Comparison of ENCODE assay signal across 8 mouse cellular contexts in genomic region chr2:122028756-122029700, GRCm38 (mm10). TPM values are rescaled to one million over a fixed set of nuclear protein-coding genes. Genes with fewer than 3 reads are reported as not detected.
DNase-seq lines count a peak whose midpoint lies in the region; ATAC-seq lines count a peak whose summit lies in the region.

No protein-coding gene starts in this region.

- no peaks in the 10 kb centered on the region for H3K27me3 ChIP-seq in forebrain, embryonic 13.5 days
- no peaks in the 10 kb centered on the region for H3K27me3 ChIP-seq in hindbrain, embryonic 12.5 days
- no peaks in the 10 kb centered on the region for H3K27me3 ChIP-seq in limb, embryonic 10.5 days (ENCODE audit: low read depth, poor library complexity, severe bottlenecking)
- H3K27me3 ChIP-seq in splenic B cell, adult 2 months (ENCODE audit: control insufficient read depth, insufficient read depth, low read length, poor library complexity, severe bottlenecking): no peaks in the 10 kb centered on the region

- H3K9me3 ChIP-seq in forebrain, embryonic 13.5 days (replicated peaks): no peaks in the 10 kb centered on the region
- no peaks in the 10 kb centered on the region for H3K9me3 ChIP-seq in hindbrain, embryonic 12.5 days (replicated peaks)
- H3K9me3 ChIP-seq in limb, embryonic 10.5 days (replicated peaks): no peaks in the 10 kb centered on the region

- H3K9ac ChIP-seq in forebrain, embryonic 13.5 days: peak overlapping the region; percentile 93
- peak overlapping the region; percentile 79 for H3K9ac ChIP-seq in hindbrain, embryonic 12.5 days

- peak overlapping the region; percentile 75 for H3K27ac ChIP-seq in forebrain, embryonic 13.5 days
- peak overlapping the region; percentile 88 for H3K27ac ChIP-seq in hindbrain, embryonic 12.5 days
- H3K27ac ChIP-seq in limb, embryonic 10.5 days: peak overlapping the region; percentile 91

- WGBS in forebrain, embryonic 13.5 days: 1% methylated on average over 61 of the region's 71 CpGs
- WGBS in hindbrain, embryonic 12.5 days: under 1% methylated on average over 70 of the region's 71 CpGs
- 1% methylated on average over 71 of the region's 71 CpGs for WGBS in limb, embryonic 10.5 days

- peak overlapping the region; percentile 93 for H3K4me3 ChIP-seq in forebrain, embryonic 13.5 days
- peak overlapping the region; percentile 73 for H3K4me3 ChIP-seq in hindbrain, embryonic 12.5 days
- peak overlapping the region; percentile 91 for H3K4me3 ChIP-seq in limb, embryonic 10.5 days

- H3K4me2 ChIP-seq in forebrain, embryonic 13.5 days: peak overlapping the region; percentile 84
- peak overlapping the region; percentile 57 for H3K4me2 ChIP-seq in hindbrain, embryonic 12.5 days (replicated peaks)

- ATAC-seq in forebrain, embryonic 13.5 days: peak; percentile 69; the same call in 1 of the 2 replicates
- peak; percentile 74 for ATAC-seq in hindbrain, embryonic 12.5 days (ENCODE audit: low FRiP score)

- intact Hi-C loops in heart, postnatal 10 days (cut with DNase I): loop anchor here (1.0 kb wide), 1 partner anchor 89 kb away; the partner anchor contains the start of gene Spg11

- DNase-seq in heart, adult 11 months: peak; percentile 96
- DNase-seq in heart, postnatal 10 days: no peak
- DNase-seq in adrenal gland, postnatal 14 days: peak; percentile 69
- peak; percentile 66 for DNase-seq in limb, embryonic 10.5 days (ENCODE audit: low spot score)
- DNase-seq in mesoderm, embryonic 11.5 days (ENCODE audit: low read depth, low spot score): peak; percentile 27
- DNase-seq in splenic B cell, adult 2 months (ENCODE audit: low read depth, low spot score): peak; percentile 48

- H3K4me1 ChIP-seq in forebrain, embryonic 13.5 days: peaks cover 19% of the 10 kb centered on the region
- peaks cover 16% of the 10 kb centered on the region for H3K4me1 ChIP-seq in hindbrain, embryonic 12.5 days
- peaks cover 12% of the 10 kb centered on the region; the same call in 1 of the 2 replicates for H3K4me1 ChIP-seq in limb, embryonic 10.5 days

- H3K36me3 ChIP-seq in forebrain, embryonic 13.5 days (ENCODE audit: poor library complexity, severe bottlenecking): peaks cover 4% of the 10 kb centered on the region; the same call in 1 of the 2 replicates
- H3K36me3 ChIP-seq in hindbrain, embryonic 12.5 days: no peaks in the 10 kb centered on the region
- peaks cover 36% of the 10 kb centered on the region for H3K36me3 ChIP-seq in limb, embryonic 10.5 days
- no peaks in the 10 kb centered on the region for H3K36me3 ChIP-seq in splenic B cell, adult 2 months (ENCODE audit: control insufficient read depth, insufficient read depth, low read length, poor library complexity, severe bottlenecking)

RNA-seq across cellular contexts. Expression of gene Eif3j1, which starts 0.7 kb away (rescaled TPM):
- total RNA-seq in heart, postnatal 10 days (2021): 10 to 100 TPM; 21.1 to 21.3 TPM
- 17.8 and 18.1 TPM in 2 replicates for total RNA-seq in adrenal gland, postnatal 14 days (2021)
- polyA plus RNA-seq in forebrain, embryonic 13.5 days (2015; fragmentation: Nextera tagmentation; extraction: Ambion mirVana): 12.4 and 12.5 TPM in 2 replicates
- polyA plus RNA-seq in hindbrain, embryonic 12.5 days (2016; fragmentation: Nextera tagmentation; extraction: Ambion mirVana): 12.6 and 13.4 TPM in 2 replicates
- polyA plus RNA-seq in limb, embryonic 10.5 days (2016; fragmentation: Nextera tagmentation; extraction: Ambion mirVana): 13.1 and 13.6 TPM in 2 replicates

Comparison
In these comparisons a context has a peak if more than half of its experiments do, and no peak if none do; other contexts are left out.
1. DNase-seq: peak in heart, adult 11 months (single experiment), adrenal gland, postnatal 14 days (single experiment), limb, embryonic 10.5 days (single experiment), mesoderm, embryonic 11.5 days (single experiment) and splenic B cell, adult 2 months (single experiment); none in heart, postnatal 10 days (0 of 2).
2. Peak in every context shown above with its lines, with median percentiles within 50 percentile points of each other: H3K27ac ChIP-seq and H3K4me3 ChIP-seq.